Mouse (Mus musculus) thymus, postnatal 14 days (tissue): ENCODE results near the gene Rasgef1b.
A peak's percentile ranks its signal among the peaks of the same experiment; 100 is the strongest.

Experiments
- DNase-seq: peaks from one replicate; pipeline ENCODE4 v3.0.0; 2021

Gene Rasgef1b

GRCm38 (mm10) chr5:99487009-99487858 lies 241.6 kb downstream of the Rasgef1b start:
- no peak for DNase-seq

- no peak for DNase-seq
These were observed 245.7 kb downstream of the Rasgef1b start for GRCm38 (mm10) chr5:99483162-99483561.

- no peak for DNase-seq
These were observed 246.3 kb downstream of the Rasgef1b start for GRCm38 (mm10) chr5:99482524-99482923.

GRCm38 (mm10) chr5:99482016-99482415 lies 246.8 kb downstream of the Rasgef1b start:
- DNase-seq, result no peak

- no peak for DNase-seq
These were observed 248.5 kb downstream of the Rasgef1b start for GRCm38 (mm10) chr5:99480078-99481031.

GRCm38 (mm10) chr5:99479263-99480077 lies 249.4 kb downstream of the Rasgef1b start:
- peak; percentile 5 for DNase-seq

GRCm38 (mm10) chr5:99478716-99479115 lies 250.1 kb downstream of the Rasgef1b start:
- no peak for DNase-seq

GRCm38 (mm10) chr5:99477420-99477815 lies 251.4 kb downstream of the Rasgef1b start:
- DNase-seq, result no peak

- no peak for DNase-seq
These were observed 252.0 kb downstream of the Rasgef1b start for GRCm38 (mm10) chr5:99476640-99477419.

- DNase-seq, result no peak
These were observed 256.1 kb downstream of the Rasgef1b start for GRCm38 (mm10) chr5:99472607-99473335.

GRCm38 (mm10) chr5:99471790-99472189 lies 257.1 kb downstream of the Rasgef1b start:
- no peak for DNase-seq

- DNase-seq, result no peak
These were observed 258.3 kb downstream of the Rasgef1b start for GRCm38 (mm10) chr5:99470613-99471012.

GRCm38 (mm10) chr5:99459007-99459406 lies 269.9 kb downstream of the Rasgef1b start:
- no peak for DNase-seq

GRCm38 (mm10) chr5:99457291-99457690 lies 271.6 kb downstream of the Rasgef1b start:
- no peak for DNase-seq

GRCm38 (mm10) chr5:99451939-99452338 lies 276.9 kb downstream of the Rasgef1b start:
- DNase-seq, result no peak

GRCm38 (mm10) chr5:99451416-99451815 lies 277.4 kb downstream of the Rasgef1b start:
- no peak for DNase-seq

- DNase-seq, result no peak
These were observed 277.9 kb downstream of the Rasgef1b start for GRCm38 (mm10) chr5:99450994-99451393.

GRCm38 (mm10) chr5:99450463-99450862 lies 278.4 kb downstream of the Rasgef1b start:
- no peak for DNase-seq

GRCm38 (mm10) chr5:99447481-99447880 lies 281.4 kb downstream of the Rasgef1b start:
- no peak for DNase-seq

- DNase-seq, result no peak
These were observed 283.6 kb downstream of the Rasgef1b start for GRCm38 (mm10) chr5:99445242-99445641.

GRCm38 (mm10) chr5:99444777-99445176 lies 284.1 kb downstream of the Rasgef1b start:
- no peak for DNase-seq
